Mouse (Mus musculus) neutrophil, adult 5-6 weeks (primary cell): Measurements from ENCODE around the gene Cep170b. TPM values are rescaled to one million over a fixed set of nuclear protein-coding genes. Genes with fewer than 3 reads are reported as not detected.

Experiments used
- ATAC-seq: fragments of 151-379, 151-347 bp; 2 replicates; pipeline ENCODE4 v1.8.0; 2017; ENCODE audit warnings: mild to moderate bottlenecking, moderate TSS enrichment; ENCODE audit not compliant: insufficient number of reproducible peaks, poor library complexity, low FRiP score, severe bottlenecking; ENCODE audit errors: extremely low read depth
- total RNA-seq: library from RNA; stranded (forward); fragments of 200-1000 nt; gene quantifications from 2 replicates; pipeline ENCODE4 v1.2.3, GENCODE M21; 2017

Gene Cep170b
- 4.8 and 5.7 TPM in 2 replicates for total RNA-seq

DNA sequence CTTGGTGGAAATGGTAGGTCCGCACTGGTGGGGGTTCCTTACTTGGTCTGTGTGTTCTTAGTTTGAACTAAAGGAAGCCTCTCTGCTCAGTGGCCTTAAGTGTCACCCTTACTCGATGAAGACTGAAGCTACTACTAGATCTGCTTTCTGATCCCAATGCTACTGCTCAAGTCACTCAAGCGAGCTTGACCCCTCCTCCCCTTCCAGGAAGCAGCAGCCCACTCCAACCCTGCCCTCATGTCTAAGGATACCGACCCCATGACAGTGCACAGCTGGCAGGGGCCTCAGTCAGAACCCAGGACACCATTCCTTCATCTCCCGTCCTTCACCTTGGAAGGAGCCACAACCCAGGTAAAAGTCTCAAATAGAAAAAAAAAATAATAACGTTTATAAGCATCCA lies at the start of gene Cep170b:
TSS of gene Cep170b (plus strand) at position 240 of the 400 bp plus-strand sequence.
- ATAC-seq: no peak

DNA sequence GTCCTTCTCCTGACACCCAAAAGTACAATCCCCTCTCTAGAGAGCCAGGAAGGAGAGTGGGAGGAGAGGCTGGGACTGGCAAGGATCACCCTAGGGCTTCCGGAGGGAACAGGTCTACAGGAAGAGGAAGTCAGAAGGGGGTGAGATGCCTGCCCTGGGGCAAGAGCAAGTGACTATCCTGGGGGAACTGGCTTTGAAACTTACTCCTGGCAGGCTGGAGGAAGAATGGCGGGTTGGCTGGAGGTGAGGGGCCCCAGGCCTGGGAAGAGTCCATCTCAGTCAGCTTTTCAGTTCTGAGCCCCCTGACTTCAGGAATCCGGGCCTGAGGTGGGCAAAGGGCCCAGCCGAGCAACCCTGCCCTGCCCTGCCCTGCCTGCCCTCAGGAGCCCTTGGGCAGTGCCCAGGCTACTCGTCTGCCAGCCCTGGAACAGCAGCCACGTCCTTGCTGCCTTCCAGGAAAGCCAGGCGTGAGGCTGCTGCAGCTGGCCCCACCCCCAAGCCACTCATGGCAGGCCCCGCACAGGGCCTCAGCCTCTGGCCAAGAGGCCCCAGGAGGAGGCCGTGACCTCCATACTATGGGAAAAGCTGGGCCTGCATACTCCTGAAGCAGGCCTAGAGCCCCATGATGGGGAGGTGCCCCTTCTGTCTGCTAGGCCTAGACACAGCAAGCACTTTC lies 49.4 kb upstream of the Cep170b start:
- ATAC-seq: no peak

DNA sequence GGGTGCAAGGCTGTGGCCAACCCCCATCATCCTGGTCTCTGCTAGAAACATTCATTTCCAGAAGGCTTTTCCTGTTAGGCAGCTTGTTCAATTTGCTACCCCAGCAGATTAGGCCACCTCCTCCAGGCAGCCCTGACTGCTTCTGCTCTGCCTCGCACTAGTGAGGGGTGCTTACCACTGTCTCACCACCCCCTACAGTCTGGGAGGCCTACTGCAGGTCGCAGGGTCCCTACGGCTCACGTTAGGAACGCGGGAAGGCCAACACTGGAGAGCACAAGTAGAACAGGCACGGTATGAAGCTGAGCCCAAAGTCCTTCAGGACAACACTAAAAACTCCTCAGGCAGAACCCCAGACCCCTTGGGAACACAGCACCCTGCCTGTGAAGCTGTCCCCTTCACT lies 48.4 kb upstream of the Cep170b start:
- ATAC-seq: no peak

DNA sequence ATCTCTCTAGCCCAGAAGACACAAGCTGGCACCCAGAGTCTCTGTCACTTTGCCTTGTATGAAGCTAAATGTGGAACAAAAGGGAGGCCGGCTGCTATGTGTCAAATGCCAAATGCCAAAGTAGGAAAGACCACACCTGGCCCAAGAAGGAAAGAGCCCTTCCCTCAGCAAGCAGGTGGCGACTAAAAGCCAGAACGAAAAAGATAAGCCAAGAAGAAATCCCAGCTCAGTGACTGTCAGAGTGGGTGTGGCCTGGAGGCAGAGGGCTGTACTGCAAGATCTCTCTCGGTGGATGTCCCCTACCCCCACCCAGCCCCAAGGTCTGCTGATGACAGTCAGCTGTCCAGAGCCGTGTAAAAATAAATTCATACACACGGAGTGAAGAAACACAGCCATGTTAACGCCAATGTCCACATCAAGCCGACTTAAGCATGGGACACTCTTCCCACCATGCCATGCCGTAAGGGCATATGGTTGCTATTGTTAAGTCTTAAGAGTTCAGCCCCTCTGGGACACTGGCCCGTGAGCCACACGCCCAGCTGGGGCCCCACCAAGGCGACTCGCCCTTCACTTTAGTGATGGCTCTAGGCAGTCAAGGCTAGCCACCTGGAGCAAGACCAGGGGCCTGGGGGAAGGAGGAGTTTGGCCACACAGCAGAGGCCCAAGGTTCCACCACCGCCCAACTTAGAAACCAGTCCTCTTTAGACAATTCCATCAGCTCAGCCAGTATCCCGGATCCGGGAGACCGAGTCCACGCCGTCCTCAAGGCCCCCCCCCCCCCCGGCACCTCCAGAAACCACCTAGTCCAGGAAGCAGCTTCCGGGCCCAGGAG lies 47.3 kb upstream of the Cep170b start:
- ATAC-seq: peak; percentile 25; the same call in 1 of the 2 replicates

DNA sequence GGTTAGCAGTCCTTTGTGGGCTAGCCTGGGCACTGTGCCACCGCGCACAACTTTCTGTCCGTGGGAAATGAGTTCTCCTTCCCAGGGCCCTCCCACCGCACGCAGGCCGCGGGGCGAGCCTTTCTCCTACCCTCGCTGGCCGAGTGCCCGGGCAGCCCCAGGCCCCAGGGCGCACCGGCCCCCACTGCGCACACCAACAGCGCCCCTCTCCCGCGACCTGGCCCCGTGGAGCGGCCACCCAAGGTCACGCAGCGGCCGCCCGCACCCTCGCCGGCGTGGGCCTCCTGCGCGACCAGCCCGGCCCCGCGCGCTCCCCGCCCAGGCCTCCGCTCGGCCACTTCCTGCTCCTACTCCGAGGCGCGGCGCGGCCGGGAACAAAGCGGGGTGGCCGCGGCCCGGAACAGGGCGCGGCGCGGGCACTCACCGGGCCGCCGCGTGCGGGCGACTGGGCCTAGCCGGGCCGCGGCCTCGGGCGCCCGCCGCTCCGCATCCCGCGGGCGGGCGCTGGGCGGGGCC lies 46.6 kb upstream of the Cep170b start:
- ATAC-seq: no peak

DNA sequence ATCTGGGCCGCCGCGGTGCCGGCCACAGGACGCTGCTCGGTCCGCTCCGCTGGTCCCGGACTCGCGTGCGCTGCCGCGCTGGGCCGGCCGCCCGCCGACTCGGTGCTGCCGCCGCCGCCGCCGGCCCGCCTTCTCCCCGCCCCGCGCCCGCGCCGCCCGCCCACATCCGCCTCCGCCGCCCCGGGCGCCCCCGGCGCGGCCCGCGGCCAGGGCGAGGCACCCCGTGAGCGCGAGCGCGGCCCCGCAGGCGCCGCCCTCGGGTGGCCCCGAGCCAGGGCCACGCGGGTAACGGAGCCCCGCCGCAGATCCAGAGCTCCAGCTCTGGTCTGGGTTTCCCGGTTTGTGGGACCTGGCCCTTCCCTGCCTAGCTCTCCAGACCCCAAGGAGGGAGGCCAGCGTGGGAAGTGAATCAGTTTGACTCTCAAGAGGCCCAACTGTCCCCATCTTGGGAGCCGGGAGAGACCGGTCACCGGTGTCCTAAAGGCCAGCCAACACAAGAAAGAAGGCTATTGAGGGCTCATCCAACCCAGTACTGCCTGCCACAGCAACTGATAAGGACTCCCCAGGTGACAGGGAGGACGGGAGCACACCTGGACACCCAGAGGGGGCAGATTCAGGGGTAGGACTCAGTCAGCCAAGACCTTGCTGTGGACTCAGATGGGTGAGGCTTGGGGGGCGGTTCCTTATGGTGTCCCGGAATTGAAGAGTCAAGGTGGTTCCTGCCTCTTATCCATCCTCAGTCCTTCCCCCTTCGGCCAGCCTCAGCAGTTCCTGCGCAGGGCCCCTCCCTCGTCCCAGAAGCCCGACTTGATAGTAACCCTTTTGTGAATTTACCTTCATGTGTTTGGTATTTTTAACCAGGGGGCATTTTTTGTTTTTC lies 45.9 kb upstream of the Cep170b start, which contains the start of gene Akt1:
TSS of gene Akt1 (minus strand) at position 753 of the 880 bp plus-strand sequence.
- ATAC-seq: peak; percentile 38

DNA sequence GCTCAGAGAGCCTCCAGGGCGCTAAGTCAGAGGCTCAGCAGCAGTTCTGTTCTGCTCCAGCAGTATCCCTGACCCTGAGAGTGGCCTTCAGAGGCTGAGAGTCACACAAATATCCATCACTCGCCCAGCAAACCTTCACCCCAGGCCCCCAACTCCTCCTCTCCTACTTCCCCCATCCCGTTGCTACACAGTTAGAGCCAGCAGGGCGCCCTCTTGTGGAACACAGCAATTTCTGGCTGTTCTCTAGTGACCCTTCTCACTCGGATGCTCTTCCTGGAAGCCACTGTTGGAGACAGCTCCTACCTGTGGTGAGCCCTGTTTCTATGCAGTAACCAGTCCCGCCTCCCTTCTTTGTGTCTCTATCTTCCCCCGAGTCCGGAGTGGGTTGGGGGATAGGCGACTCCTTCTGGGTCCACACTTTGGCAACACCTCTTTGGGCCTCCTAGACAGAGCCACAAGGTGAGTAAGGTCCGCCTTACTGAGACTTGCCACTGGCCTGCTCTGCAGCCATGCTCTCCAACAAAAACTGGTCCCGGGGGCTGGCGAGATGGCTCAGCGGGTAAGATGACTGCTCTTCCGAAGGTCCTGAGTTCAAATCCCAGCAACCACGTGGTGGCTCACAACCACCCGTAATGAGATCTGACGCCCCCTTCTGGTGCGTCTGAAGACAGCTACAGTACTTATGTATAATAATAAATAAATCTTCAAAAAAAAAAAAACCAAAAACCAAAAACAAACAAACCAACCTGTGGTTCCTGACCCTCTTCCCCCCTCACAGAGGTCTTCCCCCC lies 44.8 kb upstream of the Cep170b start:
- ATAC-seq: peak; percentile 65

DNA sequence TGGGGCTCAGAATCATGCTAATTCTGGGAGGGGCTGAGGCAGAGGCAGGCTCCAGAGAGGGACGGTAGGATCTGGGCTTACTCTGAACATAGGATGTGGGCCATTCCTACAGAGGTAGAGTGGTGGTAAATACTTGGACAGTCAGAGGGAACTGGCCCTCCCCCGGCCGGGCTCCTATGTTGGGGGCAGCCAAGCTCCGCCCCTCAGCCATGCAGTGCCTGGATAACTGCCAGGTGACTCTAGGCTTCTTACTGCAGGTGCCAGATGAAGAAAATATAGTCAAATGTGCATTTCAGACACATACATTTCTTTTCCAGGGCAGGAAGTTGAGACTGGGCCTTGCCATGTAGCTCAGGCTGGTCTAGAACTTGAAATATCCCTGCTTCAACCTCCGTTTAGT lies 43.2 kb upstream of the Cep170b start:
- ATAC-seq: no peak

DNA sequence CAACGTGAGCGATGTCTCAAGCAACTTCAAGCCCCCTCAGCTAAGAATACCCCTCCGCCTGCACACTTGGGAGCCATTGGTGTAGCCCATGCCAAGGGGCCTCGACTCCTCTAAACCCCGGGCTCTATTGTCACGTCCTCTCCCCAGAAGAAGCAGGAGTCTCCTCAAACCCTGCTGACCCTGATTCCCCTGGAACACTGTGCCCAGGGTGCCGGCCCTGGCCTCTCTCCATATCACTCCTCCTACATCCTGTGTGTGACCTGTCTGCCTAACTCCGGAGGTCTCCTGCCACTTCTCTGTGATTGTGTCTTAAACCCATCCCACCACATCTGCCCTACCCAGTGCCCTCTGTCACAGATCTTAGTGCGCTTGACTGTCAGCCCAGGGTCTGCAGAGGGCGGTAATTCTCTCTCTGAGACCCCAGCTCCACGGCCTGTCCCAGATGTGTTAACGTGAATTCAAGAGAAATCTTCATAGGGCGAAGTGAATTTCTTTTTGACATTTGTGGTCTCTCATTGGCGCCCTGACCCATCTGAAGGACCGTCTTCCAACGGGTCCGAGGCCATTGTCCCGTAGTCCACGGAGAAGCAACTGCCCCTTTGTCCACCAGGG lies 42.2 kb upstream of the Cep170b start:
- ATAC-seq: no peak

DNA sequence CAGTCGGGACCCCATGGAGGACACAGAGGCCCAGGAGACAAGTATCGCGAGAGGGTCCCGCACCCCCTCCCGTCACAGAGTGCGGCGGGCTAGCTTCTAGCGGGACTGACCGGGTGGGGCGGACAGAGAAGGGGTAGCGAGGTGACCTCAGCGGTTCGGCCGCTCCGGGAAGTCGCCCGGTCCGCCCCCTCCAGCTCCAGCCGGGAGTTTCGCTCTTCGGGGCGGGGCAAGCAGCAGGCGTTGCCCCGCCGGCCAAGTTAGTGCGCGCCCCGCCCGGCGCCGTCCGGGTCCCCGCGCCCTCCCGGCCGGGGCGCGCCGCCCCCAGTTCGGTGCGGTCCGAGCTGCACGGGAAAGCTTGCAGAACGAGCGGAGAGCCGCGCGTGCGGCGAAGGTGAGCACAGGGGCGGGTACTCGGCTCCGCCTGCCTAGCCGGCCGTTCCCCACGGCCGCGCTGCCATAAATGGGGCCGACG lies 41.7 kb upstream of the Cep170b start, which contains the start of gene Zbtb42:
TSS of gene Zbtb42 (plus strand) at position 274 of the 472 bp plus-strand sequence.
- ATAC-seq: no peak

DNA sequence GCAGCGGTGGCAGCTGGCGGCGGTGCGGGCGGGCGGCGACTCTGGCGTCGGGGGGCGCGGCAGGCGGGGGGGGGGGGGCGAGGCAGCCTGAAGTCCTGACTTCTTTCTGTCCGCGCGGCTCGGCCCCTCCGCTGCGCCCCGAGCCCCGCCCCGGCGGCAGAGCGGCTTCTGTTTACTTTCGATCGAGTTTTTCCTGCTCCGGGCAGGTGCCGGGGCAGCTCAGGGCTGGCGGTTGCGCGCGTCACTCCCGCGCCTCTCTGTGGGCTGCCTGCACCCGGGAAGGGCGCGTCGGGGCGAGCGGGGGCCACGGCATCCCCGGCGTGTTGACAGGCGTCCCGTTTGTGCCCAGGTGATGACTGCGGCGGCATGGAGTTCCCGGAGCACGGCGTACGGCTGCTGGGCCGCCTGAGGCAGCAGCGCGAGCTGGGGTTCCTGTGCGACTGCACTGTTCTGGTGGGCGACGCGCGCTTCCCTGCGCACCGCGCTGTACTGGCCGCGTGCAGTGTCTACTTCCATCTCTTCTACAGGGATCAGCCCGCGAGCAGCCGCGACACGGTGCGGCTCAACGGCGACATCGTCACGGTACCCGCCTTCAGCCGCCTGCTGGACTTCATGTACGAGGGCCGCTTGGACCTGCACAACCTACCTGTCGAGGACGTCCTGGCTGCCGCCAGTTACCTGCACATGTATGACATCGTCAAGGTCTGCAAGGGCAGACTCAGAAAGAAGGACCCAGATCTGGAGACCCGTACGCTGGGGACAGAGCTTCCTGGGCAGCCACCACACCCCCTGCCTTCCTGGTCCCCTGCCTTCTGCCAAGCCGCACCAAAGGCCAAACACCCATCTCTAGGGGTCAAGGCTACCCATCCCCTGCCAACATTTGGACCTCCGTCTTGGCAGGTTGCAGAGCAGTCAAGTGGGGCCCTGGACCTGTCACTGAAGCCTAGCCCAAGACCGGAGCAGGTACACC lies 40.9 kb upstream of the Cep170b start:
- no peak for ATAC-seq

DNA sequence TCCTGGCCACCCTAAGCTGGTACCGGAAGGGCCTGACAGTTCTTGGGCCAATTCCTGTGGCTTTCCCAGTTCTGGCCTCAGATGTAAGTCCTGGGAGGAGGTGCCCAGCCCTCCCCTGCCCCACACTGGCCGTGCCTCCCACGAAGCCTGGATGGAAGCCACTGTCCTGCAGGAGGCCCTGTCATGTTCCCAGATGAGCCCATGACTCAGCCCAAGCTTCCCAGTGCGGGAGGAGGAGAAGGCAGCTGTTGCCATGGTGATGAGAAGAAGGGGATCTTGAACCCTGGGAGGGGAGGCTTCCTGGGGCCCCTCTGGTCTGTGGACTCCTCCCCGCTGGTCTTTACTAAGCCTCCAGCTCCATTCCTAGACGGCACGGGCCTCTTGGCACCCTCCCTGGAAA lies 36.9 kb upstream of the Cep170b start:
- ATAC-seq: no peak

DNA sequence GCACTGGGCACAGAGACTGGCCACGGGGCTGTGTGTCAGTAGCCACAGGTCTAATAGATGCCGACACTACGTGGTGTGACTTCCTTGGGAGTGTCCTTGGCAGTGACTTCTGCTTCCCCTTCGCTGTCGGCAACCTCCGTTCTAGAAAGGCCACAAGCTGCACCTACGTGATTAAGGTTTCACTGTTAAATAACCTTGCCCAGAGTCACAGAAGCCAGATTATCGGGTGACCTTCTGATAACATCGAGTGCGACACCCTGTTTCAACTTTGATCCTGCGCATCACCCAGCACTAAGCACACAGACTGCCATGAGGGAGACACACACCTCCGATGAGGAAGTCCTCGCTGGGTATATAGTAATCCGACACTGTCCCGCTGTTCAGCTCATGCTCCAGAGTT lies 31.8 kb upstream of the Cep170b start:
- peak; percentile 80 for ATAC-seq

DNA sequence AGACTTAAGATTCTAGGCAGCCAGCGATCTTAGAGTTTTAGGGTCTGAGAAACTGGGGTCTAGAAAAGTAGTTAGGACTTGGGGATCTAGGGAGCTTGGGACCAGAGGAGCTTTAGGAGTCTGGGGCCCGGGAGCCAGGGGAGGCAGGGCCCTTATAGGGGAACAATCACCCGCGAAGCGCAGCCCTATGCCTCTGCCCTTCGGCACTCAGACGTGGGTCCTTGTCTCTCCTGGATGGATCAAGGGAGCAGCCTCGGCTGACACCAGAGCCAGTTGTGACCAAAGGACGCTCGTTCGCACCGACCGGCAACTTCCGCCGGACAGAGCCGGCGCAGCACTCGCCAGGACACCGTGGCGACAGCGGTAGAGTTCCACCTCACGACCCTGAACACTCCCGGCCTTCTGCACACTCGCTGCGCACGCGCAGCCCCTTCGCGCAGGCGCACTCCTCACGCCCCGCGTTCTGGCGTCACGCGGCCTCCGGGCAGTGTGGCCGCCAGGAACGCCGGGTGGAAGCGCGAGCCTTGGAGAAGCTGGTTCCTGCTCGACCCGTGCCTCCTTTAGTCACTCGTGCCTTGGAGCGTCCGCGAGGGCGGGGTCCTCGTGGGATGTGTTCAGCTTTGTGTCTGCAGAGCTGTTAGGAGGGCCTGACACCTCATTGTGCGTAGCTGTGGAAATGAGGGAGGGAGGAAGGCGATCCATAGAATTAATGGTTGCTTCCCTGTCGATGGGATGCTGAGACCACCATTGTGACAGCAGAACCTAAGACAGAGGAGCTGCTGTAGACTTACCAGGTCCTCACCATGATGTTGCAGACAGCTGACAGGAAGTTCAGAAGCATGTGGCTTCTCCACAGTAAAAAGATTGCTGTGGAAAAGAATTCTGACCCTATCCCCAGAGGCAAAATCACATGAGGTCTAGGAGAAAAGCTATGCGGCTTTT lies 26.8 kb upstream of the Cep170b start:
- ATAC-seq: peak; percentile 50

DNA sequence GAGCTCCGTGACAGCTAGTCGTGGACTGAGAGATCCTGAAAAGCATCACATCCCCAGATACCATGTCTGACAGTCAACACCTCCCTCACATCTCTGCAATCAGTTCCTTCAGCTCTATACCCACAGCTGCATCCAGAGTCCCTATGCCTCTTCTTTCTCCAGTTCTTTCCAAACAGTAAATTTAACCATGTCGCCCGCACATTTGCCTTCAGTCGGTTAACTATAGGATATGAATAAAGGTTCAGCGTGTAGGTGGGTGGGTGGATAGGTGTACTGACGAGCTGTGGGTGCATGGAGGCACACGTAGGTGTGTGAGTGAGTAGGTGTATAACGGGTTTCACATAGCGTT lies 26.2 kb upstream of the Cep170b start:
- ATAC-seq: no peak
